Mouse (Mus musculus) mesoderm, embryonic 11.5 days (tissue): ENCODE measurements around the gene Slc2a9.

Experiments
- DNase-seq: peaks from one replicate; pipeline ENCODE4 v3.0.0-alpha.2; 2012; ENCODE audit warnings: low read depth, low spot score

Gene Slc2a9

DNA sequence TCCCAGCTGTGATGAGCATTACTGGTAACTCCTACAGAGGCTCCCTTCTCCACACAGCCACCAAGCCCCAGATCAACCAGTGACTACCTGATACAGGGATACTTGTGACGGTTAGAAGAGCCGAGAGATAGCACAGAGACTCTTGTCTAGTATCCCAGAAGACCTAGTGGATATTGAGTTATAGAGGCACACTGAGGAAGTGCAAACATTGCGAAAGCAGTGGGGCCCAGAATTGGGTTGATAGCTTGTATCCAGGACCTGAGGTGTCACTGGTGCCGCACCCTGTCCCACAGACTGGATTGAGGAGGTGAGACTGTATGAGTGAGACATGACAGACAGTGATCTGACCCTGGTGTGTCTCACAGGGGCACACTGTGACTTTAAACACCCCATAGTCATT lies at the start of gene Slc2a9:
TSS of gene Slc2a9 (minus strand) at position 152 of the 400 bp plus-strand sequence.
- DNase-seq = no peak

DNA sequence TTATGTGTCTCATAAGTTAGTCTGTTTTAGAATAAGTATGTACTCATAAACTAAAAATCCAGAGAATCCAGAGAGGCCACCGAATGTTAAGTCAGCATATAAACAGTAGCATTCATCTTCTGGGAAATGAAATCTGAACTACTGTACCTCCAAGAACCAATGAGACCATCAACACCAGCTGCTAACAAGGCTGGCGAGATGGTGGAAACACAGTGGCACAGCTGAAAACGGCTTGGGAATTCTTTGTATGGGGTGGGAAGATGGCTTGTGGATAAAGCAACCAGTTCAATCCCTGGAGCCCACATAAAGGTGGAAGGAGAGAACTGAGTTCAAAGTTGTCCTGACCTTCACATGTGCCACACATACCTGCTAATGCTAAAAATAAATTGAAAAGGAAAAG lies 49.7 kb upstream of the Slc2a9 start:
- no peak for DNase-seq

DNA sequence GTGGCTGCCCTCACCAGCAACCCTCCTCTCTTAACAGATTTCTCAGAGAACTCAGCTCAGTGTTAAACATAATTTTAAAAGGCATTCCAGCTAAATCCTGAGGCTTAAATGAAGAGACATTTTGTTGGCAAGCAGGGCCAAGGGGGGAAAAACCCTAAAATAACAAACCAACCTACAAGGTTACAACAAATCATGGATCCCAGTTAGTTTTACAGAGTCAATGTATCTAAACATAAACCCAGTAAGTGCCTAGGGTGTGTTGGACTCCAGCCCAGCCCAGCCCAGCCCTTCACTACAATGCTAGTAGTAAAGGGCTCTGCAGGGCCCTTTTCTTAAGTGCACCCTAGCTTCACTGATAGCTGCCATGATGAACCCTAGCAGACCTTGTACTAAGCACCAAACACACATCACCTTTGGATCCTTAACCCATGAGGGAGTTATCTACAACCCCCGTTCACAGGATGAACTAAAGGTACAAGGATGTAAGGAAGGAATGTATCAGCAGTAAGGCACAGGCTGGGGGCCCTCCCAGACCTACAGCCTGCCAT lies 47.4 kb upstream of the Slc2a9 start:
- no peak for DNase-seq

DNA sequence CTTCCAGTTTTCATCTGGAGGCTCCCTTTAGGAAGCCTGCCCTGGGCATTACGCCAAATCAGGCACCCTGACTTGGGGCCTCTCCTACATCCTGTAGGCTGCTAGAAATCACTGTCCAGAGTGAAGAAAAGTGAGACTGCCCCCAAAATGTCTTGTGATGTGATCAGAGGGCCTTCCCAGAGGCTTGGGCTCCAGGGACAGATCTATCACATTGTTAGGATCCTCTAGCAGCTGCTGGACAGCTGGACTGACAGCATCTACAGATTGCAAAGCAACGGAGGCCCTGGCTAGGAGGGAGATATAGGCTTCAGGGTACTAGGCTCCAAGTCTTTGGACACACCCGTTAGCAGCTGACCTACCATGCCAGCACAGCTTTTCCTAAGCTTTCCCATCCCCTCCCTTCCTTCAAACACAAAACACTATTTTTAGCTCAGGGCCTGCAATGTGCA lies 46.5 kb upstream of the Slc2a9 start:
- no peak for DNase-seq

DNA sequence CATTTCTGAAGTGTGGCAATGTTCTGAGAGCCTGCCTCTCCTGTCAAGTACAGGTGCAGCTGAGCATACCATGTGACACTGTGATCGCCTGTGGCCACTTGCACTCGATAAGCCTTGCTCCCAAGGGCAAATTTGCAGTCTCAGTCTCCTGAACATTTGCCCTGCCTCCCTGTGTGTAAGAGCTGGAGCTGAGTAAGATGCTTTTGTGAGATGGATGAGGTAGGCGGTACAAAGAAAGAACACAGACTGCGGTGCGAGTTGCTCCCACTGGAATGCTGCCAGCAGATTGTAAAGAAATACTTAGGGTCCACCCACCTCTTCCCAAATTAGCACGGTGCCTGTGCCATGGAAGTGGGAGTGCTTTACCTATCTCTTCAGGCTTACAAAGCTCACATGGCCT lies 44.4 kb upstream of the Slc2a9 start:
- DNase-seq = no peak

DNA sequence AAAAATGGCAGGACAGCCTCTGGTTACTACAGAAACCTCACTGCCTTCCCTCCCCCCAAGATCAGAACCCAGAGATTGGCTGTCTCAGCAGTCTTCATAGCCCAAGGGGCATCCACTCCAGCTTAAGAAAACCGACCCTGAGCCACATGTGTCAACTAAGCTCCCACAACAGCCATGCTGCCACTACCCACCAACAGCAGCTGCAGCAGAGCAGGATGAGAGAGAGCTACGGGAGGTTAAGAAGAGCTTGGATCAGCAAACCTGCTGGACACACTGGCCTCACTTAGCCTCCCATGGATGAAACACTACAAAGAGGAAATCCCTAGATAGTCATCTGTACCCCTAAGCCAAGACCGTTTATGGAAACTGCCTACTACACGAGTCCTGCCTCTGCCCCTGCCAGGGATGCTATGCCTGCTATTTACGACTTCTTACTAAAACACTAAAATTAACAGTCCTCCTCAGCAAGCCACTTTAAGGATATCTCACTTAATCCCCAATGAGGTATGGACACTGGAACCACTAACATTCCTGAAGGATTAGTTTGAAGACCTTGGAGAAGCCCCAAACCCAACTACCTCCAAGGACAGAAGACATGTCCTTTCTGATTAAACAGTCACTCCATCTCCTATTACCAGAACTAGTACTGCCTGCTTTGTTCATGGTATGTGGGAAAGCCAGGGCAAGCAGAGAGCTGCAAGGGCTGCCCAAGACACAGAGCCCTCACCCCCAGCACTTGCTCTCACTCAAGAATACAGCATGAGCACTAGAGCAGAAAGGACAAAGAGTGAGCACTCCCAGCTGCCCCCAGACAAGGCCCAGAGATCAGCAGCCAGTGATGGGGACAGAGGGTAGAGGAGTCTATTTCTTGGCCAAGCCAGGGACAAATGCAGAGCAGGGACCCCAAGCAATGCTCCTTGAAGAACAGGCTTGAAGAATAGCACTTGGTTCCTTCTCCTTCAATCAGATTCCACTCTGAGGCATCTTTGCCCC lies 41.8 kb upstream of the Slc2a9 start:
- DNase-seq = no peak

DNA sequence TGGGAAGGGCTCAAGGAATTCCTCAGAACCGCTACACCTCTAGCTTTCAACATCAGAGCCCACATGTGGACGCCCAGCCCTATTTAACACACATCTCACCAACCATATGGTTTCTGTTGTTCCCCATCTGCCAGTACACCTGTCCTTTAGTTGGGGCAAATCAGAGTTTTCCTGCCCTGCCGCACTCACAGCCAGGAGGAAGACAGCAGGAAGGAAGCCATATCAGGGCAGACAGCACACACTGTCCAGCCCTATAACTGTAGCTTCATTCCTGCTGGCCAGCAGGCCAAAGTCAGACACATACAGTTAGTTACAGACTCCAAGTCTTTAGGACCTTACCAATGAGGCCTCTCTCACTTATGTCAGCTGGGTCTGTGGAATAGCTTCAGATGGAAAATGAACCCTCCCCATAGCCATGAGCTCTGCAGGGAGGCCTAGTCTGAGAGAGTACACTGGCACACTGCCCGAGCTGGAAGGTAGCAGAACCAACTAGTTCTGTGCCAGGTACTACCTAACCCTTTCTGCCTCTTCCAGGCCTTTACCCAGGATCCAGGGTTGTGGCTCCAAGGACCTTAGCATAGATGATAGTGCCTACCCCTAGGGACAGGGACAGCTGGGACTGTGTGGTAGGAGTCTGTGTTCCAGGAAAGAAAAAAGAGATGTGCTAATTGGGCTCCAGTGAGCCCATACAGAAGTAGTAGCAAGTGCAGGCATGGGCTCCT lies 40.7 kb upstream of the Slc2a9 start:
- no peak for DNase-seq

DNA sequence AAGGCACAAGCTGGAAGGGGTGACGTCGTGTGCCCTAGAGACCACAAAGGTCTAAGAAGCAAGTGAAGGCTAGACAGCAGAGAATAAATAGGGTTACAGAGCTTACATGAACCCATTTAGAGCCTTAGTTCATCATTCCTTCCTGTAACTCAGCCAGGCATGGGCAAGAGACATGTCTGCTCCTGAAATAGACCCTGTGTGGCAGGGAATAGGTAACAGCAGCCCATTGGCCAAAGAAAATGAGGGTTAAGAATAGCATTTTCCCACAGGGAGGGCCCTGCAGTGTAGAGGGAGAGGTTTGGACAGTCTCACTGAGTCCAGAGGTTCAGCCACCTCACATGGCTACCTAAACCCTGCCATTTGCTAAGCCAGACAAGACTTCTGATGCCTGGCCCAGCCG lies 38.8 kb upstream of the Slc2a9 start:
- no peak for DNase-seq

DNA sequence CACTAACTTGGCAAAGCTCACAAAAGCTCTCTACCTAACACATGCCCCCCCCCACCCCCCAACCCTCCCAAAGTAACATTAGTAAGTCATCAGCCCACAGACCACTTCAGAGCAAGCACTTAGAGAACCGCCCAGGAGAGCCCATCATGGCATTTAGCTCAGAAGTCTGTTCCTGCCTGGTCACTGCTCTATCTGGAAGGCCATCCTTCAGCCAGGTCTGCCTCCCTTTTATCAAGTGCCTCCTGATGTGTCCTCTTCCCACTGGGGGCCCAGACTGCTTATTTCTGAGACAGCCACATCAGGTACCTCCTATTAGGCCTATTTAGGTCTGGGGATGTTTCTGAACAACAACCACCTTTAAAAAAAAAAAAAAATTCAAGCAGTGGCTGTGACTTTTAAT lies 38.0 kb upstream of the Slc2a9 start:
- no peak for DNase-seq

DNA sequence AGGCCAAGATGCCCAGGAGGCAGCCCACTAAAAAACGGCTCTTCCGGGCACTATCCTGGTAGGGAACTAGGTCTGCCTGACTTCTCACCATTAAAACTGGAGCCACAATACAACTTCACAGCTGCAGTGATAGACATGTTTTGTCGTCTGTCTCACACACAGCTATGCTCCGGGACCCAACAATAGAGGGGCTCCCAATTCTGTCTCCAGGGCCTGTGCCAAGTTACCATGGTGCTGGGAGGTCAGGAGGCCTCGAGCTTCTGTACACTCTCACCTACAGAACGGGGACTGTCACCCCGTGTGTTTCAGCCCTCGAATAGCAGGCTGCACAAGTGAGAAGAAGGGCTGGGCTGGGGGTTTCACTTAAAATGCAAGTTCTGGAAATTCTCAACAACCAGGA lies 35.6 kb upstream of the Slc2a9 start:
- no peak for DNase-seq

DNA sequence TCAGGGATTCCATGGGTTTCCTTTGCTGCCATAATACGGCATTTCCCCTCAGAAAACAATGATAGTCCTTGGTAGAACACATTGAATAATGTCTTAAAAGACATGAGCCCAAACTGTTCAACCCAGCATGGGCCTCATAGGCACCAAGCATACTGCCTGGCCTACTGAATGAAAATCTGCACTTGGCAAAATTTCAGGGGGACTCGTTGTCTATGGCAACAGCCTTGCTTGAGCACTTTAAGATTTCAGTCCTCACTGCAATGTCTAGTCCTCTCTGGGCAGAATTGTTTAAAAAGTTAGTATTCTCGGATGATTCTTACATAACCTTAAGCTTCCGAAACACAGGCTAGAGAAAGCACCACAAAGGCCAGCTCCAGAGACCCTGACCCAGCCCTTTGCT lies 34.9 kb upstream of the Slc2a9 start:
- no peak for DNase-seq

DNA sequence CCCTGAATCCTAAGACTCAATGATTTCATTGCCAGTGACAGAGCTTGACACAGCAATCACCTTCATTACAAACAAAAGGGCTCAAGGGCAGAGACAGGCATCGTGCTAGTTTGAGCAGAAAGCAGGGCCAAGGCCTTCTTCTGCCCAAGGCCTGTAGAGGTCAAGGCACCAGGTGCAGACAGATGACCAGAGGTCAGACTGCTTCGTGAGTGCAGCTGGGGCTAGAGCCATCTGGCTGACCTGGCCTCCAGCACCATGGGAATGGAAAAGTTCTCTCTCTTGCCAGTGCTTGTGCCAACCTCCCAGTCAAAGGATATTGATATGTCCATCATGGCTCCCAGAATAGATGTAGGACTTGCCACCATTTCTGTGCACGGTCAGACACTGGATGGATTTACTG lies 33.9 kb upstream of the Slc2a9 start:
- DNase-seq = no peak

DNA sequence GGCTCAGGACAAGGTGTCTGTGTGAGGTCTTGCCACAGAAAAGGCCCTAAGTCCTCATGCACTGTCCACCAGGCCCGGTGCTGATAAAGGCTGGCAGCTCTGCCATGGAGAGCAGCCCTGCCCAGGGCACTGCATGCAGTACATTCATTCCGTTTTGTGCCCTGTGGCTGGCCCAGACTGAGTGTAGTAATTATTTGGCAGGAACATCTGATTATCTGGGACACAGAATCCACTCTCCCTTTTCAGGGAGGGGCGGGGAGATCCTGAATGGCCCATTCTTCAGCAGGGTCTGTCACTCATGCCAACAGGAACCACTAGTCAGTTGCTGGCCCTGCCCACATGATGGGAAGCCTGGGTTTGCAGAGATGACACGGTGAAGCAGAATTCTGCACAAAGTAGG lies 29.1 kb upstream of the Slc2a9 start:
- DNase-seq = no peak

DNA sequence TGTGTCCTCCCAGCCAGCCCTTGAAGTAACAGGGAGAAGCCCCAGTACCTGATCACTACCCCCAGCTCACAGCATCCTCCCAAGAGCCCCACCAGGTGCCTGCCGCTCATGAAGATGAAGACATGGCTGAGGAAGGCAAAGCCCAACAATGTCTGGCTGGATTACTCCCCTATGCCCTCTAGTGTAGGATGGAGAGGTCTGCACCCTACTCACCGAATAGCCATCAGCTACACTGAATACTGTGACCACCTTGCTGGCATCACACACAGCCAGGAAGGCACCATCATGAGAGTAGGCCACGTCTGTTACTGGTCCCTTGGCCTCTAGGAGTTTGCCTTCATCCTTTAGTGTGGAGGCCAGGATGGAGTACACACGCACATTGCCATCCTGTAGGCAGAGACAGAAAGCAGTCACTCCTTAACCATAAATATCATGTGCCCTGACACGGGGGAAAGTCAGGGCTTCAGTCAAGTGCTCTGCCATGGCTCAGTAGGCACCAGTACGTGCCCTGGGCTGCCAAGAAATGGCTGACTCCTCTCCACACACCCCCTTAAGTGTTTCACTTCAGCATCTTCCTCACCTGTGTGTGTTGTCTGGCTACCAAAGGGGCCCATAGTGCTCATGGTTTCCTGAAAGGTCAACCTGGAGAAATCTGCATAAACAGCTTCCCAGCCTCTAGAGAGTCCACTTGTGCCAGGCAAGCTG lies 26.9 kb upstream of the Slc2a9 start:
- peak; percentile 25 for DNase-seq

DNA sequence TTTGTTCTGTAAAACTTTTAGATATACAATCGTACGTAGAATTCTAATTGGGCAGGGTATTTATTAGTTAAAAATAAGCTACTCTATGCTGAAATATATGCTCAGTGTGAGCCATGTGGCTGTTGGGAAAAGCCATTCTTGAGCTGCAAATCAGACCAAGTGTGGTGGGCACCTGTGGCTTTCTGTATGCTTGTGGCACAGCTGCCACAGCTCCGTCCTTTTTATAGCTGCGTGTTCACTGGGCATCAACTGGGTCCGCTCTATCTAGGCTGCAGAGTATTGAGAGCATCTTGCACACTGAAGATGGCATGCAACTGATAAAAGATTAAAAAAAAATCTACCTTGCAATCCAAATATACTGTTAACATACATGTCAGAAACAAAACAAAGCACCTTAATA lies 20.0 kb upstream of the Slc2a9 start:
- DNase-seq = no peak

DNA sequence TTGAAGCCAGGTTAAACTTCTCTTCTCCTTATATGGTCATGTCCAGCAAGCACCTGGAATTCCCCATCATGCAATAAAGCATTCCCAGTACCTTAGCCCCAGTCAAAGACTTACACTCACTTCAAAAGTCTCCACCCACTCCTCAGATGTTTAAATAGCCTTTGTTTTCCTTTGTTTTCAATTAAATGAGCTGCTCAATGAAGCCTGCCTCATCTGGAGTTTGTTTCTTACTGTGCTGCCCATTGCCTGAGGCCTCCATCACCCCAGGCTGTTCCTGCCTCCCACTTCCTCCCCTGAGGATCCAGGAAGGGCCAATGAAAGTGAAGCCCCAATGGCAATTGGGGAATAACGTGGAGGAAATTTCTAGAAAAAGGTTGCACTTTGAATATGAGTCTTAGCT lies 17.9 kb upstream of the Slc2a9 start:
- DNase-seq = no peak

DNA sequence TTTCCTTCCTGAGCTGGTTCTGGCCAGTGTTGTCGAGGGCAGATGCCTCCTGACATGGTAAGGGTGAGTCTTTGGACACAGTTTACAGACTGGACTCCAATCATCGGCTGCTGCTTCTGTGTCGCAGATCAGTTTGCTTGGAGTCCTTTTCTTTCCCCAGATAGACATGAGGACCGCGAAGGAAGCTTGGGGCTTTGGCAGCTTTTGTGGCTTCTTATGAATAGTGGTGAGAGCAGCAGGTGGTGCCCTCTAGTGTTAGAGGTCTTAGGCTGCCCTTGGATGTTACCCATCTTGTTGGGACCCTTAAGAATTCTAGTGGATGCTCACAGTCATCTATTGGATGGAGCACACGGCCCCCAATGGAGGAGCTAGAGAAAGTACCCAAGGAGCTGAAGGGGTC lies 13.3 kb upstream of the Slc2a9 start:
- peak; percentile 24 for DNase-seq

DNA sequence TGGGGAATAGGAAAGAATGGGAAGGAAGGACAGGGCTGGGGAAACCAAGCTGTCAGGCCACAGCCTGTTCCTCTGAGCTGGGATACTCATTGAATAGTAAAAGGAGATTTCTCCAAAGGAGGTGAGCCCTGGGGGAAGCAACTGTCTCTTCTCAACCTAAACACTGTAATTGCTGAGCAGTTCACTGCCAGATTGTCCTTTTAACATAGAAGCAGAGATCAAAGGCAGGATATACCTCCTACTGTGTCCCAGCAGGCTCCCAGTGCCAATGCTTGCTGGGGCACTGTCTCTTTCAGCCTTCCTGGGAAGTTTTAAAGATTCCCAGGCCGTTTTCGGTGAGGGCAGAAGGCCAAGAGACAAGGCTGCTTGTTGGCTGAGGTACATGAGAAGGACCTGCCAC lies 10.0 kb upstream of the Slc2a9 start:
- no peak for DNase-seq

DNA sequence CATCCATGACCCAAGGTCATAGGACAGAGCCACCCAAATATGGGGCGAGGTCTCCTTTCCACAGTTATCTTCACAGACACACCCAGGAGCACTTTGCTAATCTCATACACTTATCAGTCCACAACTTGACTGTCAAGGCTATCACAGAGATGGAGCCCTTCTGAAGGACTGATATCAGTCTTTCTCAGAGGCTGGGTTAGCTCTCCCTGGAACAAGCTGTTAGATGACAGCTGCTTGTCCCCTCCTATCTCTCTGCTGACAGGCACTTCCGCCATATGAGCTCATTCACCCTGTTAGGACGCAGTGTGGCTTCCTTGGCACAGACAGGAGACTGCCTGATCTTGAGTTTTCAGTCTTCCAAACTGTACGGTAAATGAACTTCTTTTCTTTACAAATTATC lies 6.6 kb upstream of the Slc2a9 start:
- no peak for DNase-seq

DNA sequence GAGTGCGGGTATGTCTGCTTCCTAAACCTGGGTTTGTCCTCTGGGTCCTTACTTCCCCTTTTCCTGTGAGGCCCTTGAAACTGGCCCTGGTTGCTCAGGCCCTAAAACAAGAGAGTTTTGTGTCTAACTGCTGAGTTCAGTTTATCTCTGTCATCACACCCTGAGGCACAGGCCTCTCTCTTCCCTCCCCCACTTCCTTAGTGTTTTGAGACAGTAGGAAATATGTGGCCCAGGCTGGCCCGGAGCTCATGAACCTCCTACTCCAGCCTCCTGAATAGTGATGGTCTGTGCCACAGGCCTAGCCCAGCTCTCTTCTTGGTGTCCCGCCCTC lies 2.5 kb upstream of the Slc2a9 start:
- DNase-seq = no peak

DNA sequence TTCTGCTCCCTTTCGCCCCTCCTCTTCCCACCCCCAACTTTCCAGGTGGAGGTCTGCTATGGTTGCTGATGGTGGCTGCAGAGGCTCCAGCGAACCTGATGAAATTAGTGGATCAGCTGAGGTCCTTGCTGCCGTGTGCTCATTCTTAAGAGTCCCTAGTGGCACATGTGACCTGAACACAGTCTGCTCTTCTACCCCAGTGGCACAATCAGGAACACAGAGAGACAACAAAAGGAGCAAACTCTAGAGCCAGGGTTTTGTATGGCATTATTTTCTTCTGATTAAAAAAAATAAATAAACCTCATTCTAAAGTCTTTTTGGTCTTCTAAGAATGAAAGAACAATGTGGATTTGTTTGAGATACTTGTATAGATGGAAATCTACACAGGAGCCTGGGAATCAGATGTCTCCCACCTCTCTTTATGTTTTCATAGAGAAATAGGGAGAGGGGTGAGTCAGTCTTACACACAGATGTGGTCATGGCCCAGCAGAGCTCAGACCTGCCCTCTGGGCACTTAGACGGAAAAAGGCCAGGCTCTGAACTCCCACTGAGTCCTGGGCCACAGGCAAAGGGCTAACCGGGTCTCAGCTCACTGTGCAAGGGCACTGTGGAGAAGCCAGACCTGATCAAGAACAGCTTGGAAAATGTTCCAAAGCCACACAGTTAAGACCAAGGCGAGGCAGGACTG lies 1.9 kb upstream of the Slc2a9 start:
- no peak for DNase-seq

DNA sequence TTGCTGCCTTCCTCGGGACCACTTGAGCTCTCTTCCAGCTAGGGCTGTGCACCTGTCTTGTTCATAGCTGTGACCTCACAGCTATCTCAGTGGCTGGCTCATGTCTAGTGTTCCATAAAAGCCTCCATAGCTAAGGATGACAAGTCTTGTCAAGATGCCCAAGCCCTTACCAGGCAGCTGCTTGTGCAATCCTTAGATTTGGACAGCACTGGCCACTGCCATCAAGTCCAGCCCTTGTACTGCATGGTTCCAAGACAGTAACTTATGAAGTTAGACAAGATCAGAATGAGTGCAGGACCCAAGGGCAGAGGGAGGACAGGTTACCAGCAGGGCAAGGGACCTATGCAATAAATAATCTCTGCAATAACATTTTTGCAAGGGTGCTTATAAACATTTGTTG lies 1.2 kb upstream of the Slc2a9 start:
- no peak for DNase-seq
